Mouse (Mus musculus): Measurements from ENCODE around the gene H1f0.

DNA sequence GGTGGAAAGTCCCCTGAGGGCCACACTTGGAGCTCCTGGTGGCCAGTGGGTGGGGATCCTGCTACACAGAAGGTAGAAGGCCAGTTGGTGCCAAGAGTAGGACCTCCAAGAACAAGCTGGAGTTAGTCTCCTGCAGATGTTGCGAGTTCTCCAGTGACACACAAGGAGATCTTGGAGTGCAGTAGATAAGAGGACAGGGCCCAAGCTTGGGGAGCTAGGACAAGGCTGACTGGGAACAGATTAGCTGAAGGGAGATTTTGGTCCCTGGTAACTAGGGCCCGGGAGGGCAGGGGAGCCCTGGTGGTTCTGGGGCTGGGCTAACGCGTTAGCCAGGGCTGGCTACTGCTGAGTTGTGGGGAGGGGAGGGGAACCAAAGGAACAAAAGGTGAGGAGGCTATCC is 32.3 kb upstream of the H1f0 start:
- TF ChIP-seq CTCF (IDR thresholded peaks at IDR 0.05; ENCODE audit: insufficient read depth, low read depth, low read length) (no peak), POLR2A (IDR thresholded peaks at IDR 0.05; ENCODE audit: insufficient read depth, low read depth, low read length) (no peak)

Measured in olfactory bulb, adult 2 months (tissue).